9 mouse cellular contexts compared by ENCODE assay signal in the genomic region with DNA sequence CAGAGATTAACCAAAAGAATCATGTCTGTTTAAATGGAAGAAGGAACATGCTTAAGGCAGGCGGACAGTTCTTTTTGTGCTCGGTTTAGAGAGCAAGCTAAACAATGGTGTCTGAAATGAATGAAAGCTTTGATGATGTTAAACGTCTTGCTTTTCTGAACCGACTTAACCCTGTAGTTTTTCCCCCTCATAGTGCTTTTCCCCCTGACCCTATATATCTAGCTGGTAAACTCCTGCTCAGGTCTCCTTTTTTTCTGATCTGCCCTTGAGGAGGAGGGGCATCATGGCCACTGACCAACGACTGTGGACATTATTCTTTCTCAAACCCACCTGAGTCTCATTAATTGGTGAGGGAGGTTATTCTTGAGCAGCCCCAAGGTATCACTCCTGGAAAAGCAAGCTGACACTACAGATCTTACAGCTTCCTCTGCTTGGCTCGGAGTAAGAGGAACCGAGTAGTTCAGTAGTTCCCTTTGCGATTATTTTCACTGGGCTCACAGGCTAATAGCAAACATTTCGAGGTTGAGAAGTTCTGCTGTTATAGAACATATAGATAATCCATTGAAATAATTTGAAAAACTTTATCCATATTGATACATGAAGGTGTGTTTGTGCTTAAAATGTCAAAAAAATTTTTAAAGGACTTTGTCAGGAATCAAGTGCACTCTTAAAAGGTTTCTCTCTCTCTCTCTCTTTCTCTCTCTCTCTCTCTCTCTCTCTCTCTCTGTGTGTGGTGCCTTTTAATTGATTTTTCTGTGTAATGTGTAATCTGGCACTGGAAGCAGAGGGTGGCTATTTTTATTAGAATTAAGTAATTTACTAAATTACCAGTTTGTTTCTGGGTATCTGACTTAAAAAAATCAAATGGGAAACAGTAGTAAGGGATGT. TPM values are rescaled to one million over a fixed set of nuclear protein-coding genes. Genes with fewer than 3 reads are reported as not detected.
DNase-seq lines count a peak whose midpoint lies in the region; ATAC-seq and TF ChIP-seq lines count a peak whose summit lies in the region.
"Had no signal": no experiment of that assay in that cellular context is flagged by ENCODE, and none has a peak within 500 bp of the region (broad histone marks: within the 10 kb centered on the region; RNA-seq: fewer than 3 reads in every experiment).

No protein-coding gene starts in this region.

- H3K4me3 ChIP-seq in kidney, adult 2 months (ENCODE audit: insufficient read depth, low read depth, low read length): peak overlapping the region; percentile 47; the same call in 1 of the 2 replicates
- H3K4me3 ChIP-seq in embryonic facial prominence, embryonic 12.5 days: peak overlapping the region; percentile 83
- H3K4me3 ChIP-seq in intestine, embryonic 14.5 days (ENCODE audit: low read depth, low read length): peak overlapping the region; percentile 89
- H3K4me3 ChIP-seq in midbrain, postnatal 0 days (ENCODE audit: low read depth, low read length): peak overlapping the region; percentile 88

- H3K9ac ChIP-seq in embryonic facial prominence, embryonic 12.5 days: peak overlapping the region; percentile 85
- H3K9ac ChIP-seq in intestine, embryonic 14.5 days (ENCODE audit: low read length): peak overlapping the region; percentile 91
- peak overlapping the region; percentile 83 for H3K9ac ChIP-seq in midbrain, postnatal 0 days (replicated peaks; ENCODE audit: low read length, poor library complexity, severe bottlenecking)

- TF ChIP-seq CTCF in kidney, adult 2 months (conservative IDR thresholded peaks at IDR 0.05; ENCODE audit: insufficient read depth, insufficient read length, low read depth, low read length): no peak
- no peak for TF ChIP-seq CTCF in midbrain, postnatal 0 days (IDR thresholded peaks at IDR 0.05)

- no peaks in the 10 kb centered on the region for H3K27me3 ChIP-seq in kidney, adult 2 months (replicated peaks; ENCODE audit: control insufficient read depth, insufficient read depth, low read length)
- H3K27me3 ChIP-seq in embryonic facial prominence, embryonic 12.5 days: no peaks in the 10 kb centered on the region
- H3K27me3 ChIP-seq in intestine, embryonic 14.5 days (replicated peaks; ENCODE audit: control insufficient read depth, insufficient read depth, low read length): no peaks in the 10 kb centered on the region
- no peaks in the 10 kb centered on the region for H3K27me3 ChIP-seq in midbrain, postnatal 0 days (ENCODE audit: insufficient read depth, low read length)

- TF ChIP-seq POLR2A in kidney, adult 2 months (IDR thresholded peaks at IDR 0.05; ENCODE audit: low read depth, low read length): no peak

- no peaks in the 10 kb centered on the region for H3K9me3 ChIP-seq in embryonic facial prominence, embryonic 12.5 days
- no peaks in the 10 kb centered on the region for H3K9me3 ChIP-seq in intestine, embryonic 14.5 days (ENCODE audit: control insufficient read depth, low read length)
- H3K9me3 ChIP-seq in midbrain, postnatal 0 days (ENCODE audit: low read length): no peaks in the 10 kb centered on the region
- H3K9me3 ChIP-seq: G1E had no signal

- WGBS in kidney, adult 2 months: 8% methylated on average over 9 of the region's 9 CpGs
- WGBS in embryonic facial prominence, embryonic 12.5 days: 17% methylated on average over 9 of the region's 9 CpGs
- WGBS in intestine, embryonic 14.5 days: 15% methylated on average over 9 of the region's 9 CpGs
- 11% methylated on average over 9 of the region's 9 CpGs for WGBS in midbrain, postnatal 0 days

- no peak overlapping the region for H3K27ac ChIP-seq in kidney, adult 2 months (ENCODE audit: insufficient read depth, low read depth, low read length)
- H3K27ac ChIP-seq in embryonic facial prominence, embryonic 12.5 days: no peak overlapping the region
- no peak overlapping the region for H3K27ac ChIP-seq in intestine, embryonic 14.5 days (ENCODE audit: low read depth)
- H3K27ac ChIP-seq in midbrain, postnatal 0 days (ENCODE audit: low read depth, low read length): peak overlapping the region; percentile 62

- no peaks in the 10 kb centered on the region for H3K36me3 ChIP-seq in kidney, adult 2 months (ENCODE audit: control insufficient read depth, insufficient read depth, low read length)
- H3K36me3 ChIP-seq in embryonic facial prominence, embryonic 12.5 days: no peaks in the 10 kb centered on the region
- H3K36me3 ChIP-seq in intestine, embryonic 14.5 days (ENCODE audit: control insufficient read depth, insufficient read depth, low read length): no peaks in the 10 kb centered on the region
- H3K36me3 ChIP-seq in midbrain, postnatal 0 days (ENCODE audit: insufficient read depth, low read length): no peaks in the 10 kb centered on the region
- H3K36me3 ChIP-seq: G1E had no signal

- ATAC-seq in embryonic facial prominence, embryonic 12.5 days (ENCODE audit: insufficient number of reproducible peaks, insufficient read depth, low FRiP score, low TSS enrichment): no peak
- no peak for ATAC-seq in intestine, embryonic 14.5 days (replicated peaks; ENCODE audit: low FRiP score, low TSS enrichment, low read depth)
- no peak for ATAC-seq in midbrain, postnatal 0 days (ENCODE audit: low FRiP score)

- peaks cover 9% of the 10 kb centered on the region for H3K4me1 ChIP-seq in kidney, adult 2 months (ENCODE audit: control insufficient read depth, insufficient read depth, low read length)
- H3K4me1 ChIP-seq in embryonic facial prominence, embryonic 12.5 days: 0 out of 2 replicates have a peak, but pooled peaks cover 4% of the 10 kb centered on the region
- H3K4me1 ChIP-seq in intestine, embryonic 14.5 days (replicated peaks; ENCODE audit: control insufficient read depth, insufficient read depth, low read length): peaks cover 7% of the 10 kb centered on the region; the same call in 1 of the 2 replicates
- H3K4me1 ChIP-seq in midbrain, postnatal 0 days (ENCODE audit: insufficient read depth, low read length): peaks cover 6% of the 10 kb centered on the region; the same call in 1 of the 2 replicates

- peak; percentile 17 for DNase-seq in kidney, adult 2 months
- no peak for DNase-seq in kidney, adult 9 months
- DNase-seq in intestine, embryonic 14.5 days (ENCODE audit: low spot score): peak; percentile 61
- DNase-seq in midbrain, postnatal 0 days (ENCODE audit: low spot score): peak; percentile 16
- DNase-seq in adrenal gland, adult 18-20 months (ENCODE audit: low spot score in 2 of 2): no peak
- DNase-seq in layer of hippocampus, adult 9-10 months (ENCODE audit: low spot score): no peak
- DNase-seq in thymus, postnatal 14 days: no peak

- H3K4me2 ChIP-seq in embryonic facial prominence, embryonic 12.5 days (replicated peaks): peak overlapping the region; percentile 61
- peak overlapping the region; percentile 81 for H3K4me2 ChIP-seq in intestine, embryonic 14.5 days (ENCODE audit: low read length)
- H3K4me2 ChIP-seq in midbrain, postnatal 0 days (ENCODE audit: low read depth, low read length, poor library complexity, severe bottlenecking): peak overlapping the region; percentile 76

RNA-seq across cellular contexts. Expression of a gene that starts 2.5 kb away (rescaled TPM):
- polyA plus RNA-seq in kidney, adult 2 months (2012; rRNA removed): 3.4 and 4.3 TPM in 2 replicates
- 23.8 and 27.5 TPM in 2 replicates for polyA plus RNA-seq in embryonic facial prominence, embryonic 12.5 days (2016; fragmentation: Nextera tagmentation; extraction: Ambion mirVana)
- polyA plus RNA-seq in intestine, embryonic 14.5 days (2014; fragmentation: Nextera tagmentation; extraction: Ambion mirVana): 19.1 and 22.6 TPM in 2 replicates
- 69.8 and 92.2 TPM in 2 replicates for total RNA-seq in midbrain, postnatal 0 days (2014; rRNA removed)
- 28.9 and 30.3 TPM in 2 replicates for polyA plus RNA-seq in midbrain, postnatal 0 days (2015; fragmentation: Nextera tagmentation; extraction: Ambion mirVana)
- 10 to 100 TPM; 13.5 to 18.6 TPM for total RNA-seq in adrenal gland, adult 18-20 months (2021)

Comparison
In these comparisons a context has a peak if more than half of its experiments do, and no peak if none do; other contexts are left out.
1. DNase-seq: peak in kidney, adult 2 months (single experiment), intestine, embryonic 14.5 days (single experiment) and midbrain, postnatal 0 days (single experiment); none in kidney, adult 9 months (single experiment), adrenal gland, adult 18-20 months (0 of 2), layer of hippocampus, adult 9-10 months (single experiment) and thymus, postnatal 14 days (single experiment).
2. Peak in every context shown above with its lines, with median percentiles within 50 percentile points of each other: H3K4me3 ChIP-seq, H3K4me2 ChIP-seq and H3K9ac ChIP-seq.